Mouse (Mus musculus): ENCODE measurements at regions not wholly inside any gene's neighbourhood (a gene's known extent, or its start where the extent isn't known, plus 50 kb on each side); places are given as distances from the start of the nearest gene placed in this dataset.

DNA sequence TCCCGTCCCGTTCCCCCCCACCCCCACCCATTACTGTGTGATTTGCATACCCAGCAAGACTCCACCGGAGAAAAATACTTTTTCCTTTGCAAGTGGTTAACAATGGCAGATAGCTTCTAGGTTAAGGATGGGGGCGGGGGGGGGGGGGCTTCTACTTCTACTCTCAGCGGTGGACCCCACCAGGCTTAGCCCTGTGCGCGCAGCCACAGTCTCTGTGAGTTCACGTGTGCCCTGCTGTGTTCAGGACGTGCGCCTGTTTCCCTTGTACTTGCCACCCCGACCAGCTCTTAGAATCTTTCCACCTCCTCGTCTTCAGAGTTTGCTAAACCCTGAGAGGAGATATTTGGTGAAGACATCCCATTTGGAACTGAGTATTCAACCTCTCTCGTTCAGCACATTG is 86.9 kb downstream of the Inhbb start:
- no peak overlapping the region for H3K4me2 ChIP-seq
- H3K27ac ChIP-seq (replicated peaks), result no peak overlapping the region
- no peaks in the 10 kb centered on the region for H3K4me1 ChIP-seq
- H3K4me3 ChIP-seq (replicated peaks), result no peak overlapping the region
- no peaks in the 10 kb centered on the region for H3K9me3 ChIP-seq (replicated peaks)
- 30% methylated on average over 13 of the region's 13 CpGs for WGBS
- no peak overlapping the region for H3K9ac ChIP-seq (replicated peaks)
- H3K27me3 ChIP-seq (replicated peaks), result no peaks in the 10 kb centered on the region
- no peaks in the 10 kb centered on the region for H3K36me3 ChIP-seq
- no peak for ATAC-seq (ENCODE audit: low FRiP score)

DNA sequence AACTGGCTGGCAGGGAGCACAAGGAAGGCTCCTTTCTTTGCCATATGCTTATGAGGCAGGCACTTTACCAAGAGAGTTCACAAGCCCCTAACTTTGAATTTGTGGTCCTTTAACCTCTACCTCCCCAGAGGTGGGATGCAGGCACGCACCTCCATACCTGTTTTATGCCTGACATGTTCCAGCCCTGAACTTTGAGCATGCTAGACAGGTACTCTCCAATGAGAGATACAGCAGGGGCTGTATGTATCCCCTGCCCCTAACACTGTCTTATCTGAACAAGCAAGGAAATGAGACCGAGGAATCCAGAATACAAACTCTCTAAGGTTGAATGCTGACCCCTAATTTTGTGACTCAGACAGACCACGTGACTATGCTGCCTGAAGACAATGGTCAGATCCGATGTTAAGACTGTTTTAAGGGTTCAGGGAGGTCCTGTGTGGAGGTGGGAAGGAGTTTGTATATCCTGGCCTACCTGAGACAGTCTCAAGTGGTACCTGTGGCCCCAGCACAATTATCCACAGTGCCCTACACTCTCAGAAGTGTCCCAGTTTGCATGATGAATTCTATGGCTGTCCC is 91.2 kb downstream of the Inhbb start:
- H3K27me3 ChIP-seq (replicated peaks), result no peaks in the 10 kb centered on the region
- no peak overlapping the region for H3K4me2 ChIP-seq
- no peaks in the 10 kb centered on the region for H3K36me3 ChIP-seq
- no peak overlapping the region for H3K27ac ChIP-seq (replicated peaks)
- H3K4me1 ChIP-seq, result peaks cover 10% of the 10 kb centered on the region
- ATAC-seq (ENCODE audit: low FRiP score), result no peak
- H3K4me3 ChIP-seq (replicated peaks), result no peak overlapping the region
- WGBS, result 72% methylated on average over 4 of the region's 4 CpGs
- H3K9ac ChIP-seq (replicated peaks), result no peak overlapping the region
- H3K9me3 ChIP-seq (replicated peaks), result no peaks in the 10 kb centered on the region

DNA sequence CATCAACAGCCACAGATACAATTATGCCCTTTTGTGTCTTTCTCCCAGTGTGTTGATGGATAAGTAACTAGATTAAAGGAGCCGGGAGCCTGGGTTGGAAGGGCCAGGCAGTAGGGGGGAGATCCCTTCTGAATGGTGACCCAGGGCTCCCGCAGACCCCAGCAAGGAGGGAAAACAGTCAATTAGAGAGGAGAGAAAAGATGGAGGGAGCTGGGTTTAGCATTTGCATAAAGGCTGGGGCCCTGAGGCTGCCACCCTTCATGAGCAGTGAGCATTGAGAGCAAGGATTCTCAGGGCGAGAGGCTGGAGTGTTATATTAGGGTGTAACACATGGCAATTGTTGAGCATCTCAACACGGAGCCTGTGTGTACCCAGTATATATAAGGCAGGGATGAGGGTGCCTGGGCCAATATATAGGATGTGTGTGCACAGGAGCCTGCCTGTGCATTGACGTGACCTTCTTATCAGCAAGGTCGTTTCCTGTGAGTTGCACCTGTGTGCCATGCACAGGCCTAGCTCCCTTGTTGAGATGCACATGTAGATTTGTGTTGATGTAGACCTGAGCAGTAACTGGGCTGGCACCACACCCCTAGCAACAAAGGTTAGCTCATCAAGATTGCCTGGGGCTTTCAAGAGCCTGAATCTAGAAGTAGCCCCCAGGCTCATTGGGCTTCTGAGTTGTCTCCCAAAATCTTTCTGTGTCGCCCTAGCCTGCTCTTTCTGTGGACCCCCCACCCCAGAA is 92.2 kb downstream of the Inhbb start:
- 48% methylated on average over 7 of the region's 7 CpGs for WGBS
- H3K9me3 ChIP-seq (replicated peaks), result no peaks in the 10 kb centered on the region
- H3K4me2 ChIP-seq, result no peak overlapping the region
- H3K36me3 ChIP-seq, result no peaks in the 10 kb centered on the region
- no peak overlapping the region for H3K27ac ChIP-seq (replicated peaks)
- H3K27me3 ChIP-seq (replicated peaks), result no peaks in the 10 kb centered on the region
- peak; percentile 37; the same call in 1 of the 2 replicates for ATAC-seq (ENCODE audit: low FRiP score)
- no peak overlapping the region for H3K9ac ChIP-seq (replicated peaks)
- no peak overlapping the region for H3K4me3 ChIP-seq (replicated peaks)
- H3K4me1 ChIP-seq, result peaks cover 10% of the 10 kb centered on the region

DNA sequence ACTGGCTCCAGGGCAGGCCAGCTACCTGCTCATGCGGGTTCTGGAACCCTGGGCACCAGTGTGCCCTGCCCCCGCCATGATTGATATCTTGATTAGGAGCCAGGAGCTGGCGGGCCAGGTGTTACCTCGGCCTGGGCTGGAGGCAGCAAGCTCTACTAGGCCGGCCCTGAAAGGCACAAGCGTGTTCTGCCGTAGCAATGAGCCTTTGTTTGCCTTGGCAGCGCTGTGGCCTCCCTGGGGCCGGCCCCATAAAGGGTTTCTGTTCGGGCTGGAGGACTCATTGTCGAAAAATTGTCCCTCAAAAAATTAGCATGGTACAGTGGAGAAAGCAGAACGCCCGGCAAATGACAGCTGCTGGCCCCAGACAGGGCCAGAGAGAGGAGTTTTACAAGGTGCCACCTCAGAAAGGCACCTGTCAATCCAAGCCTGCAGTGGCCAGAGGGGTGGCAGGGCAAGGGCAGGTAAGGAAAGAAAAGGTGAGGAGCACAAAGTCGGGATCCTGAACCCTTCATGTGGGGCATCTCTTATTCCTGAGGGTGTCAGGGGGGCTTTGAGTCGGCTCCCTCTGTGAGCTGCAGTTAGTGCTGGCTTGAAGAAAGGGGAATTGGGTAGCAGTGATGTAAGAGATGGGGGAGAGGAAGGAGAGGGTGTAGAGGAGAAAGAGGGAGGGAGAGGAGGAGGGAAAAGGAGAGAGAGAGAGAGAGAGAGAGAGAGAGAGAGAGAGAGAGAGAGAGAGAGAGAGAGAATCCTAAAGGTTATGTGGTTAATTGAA is 92.9 kb downstream of the Inhbb start:
- H3K27ac ChIP-seq (replicated peaks), result peak overlapping the region; percentile 61; the same call in 1 of the 2 replicates
- ATAC-seq (ENCODE audit: low FRiP score), result peak; percentile 76
- no peaks in the 10 kb centered on the region for H3K27me3 ChIP-seq (replicated peaks)
- no peak overlapping the region for H3K9ac ChIP-seq (replicated peaks)
- H3K9me3 ChIP-seq (replicated peaks), result no peaks in the 10 kb centered on the region
- 8% methylated on average over 15 of the region's 15 CpGs for WGBS
- no peaks in the 10 kb centered on the region for H3K36me3 ChIP-seq
- no peak overlapping the region for H3K4me2 ChIP-seq
- peaks cover 10% of the 10 kb centered on the region for H3K4me1 ChIP-seq
- no peak overlapping the region for H3K4me3 ChIP-seq (replicated peaks)

DNA sequence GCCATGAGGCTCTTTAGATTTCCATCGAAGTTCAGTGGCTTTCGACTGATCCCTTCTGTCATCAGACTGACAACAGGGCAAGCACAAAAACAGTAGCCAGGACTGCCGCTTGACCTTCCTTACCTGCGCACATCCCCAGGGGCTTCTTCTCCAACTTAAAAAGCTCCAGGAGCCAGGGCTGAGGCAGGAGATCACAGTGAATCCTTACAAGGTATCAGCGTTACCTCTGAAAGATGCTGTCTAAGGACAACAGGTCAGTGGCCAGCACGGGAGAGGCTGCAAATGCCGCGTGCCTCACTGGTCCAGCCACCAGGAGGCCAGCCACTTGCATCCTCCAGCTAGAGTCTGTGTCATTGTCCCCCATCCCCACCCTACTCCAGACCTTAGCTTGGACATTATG is 97.5 kb downstream of the Inhbb start:
- 87% methylated on average over 8 of the region's 8 CpGs for WGBS
- no peak for ATAC-seq (ENCODE audit: low FRiP score)
- H3K4me3 ChIP-seq (replicated peaks), result no peak overlapping the region
- no peak overlapping the region for H3K4me2 ChIP-seq
- no peaks in the 10 kb centered on the region for H3K36me3 ChIP-seq
- no peaks in the 10 kb centered on the region for H3K27me3 ChIP-seq (replicated peaks)
- H3K9ac ChIP-seq (replicated peaks), result no peak overlapping the region
- H3K27ac ChIP-seq (replicated peaks), result no peak overlapping the region
- peaks cover 8% of the 10 kb centered on the region for H3K4me1 ChIP-seq
- H3K9me3 ChIP-seq (replicated peaks), result no peaks in the 10 kb centered on the region

DNA sequence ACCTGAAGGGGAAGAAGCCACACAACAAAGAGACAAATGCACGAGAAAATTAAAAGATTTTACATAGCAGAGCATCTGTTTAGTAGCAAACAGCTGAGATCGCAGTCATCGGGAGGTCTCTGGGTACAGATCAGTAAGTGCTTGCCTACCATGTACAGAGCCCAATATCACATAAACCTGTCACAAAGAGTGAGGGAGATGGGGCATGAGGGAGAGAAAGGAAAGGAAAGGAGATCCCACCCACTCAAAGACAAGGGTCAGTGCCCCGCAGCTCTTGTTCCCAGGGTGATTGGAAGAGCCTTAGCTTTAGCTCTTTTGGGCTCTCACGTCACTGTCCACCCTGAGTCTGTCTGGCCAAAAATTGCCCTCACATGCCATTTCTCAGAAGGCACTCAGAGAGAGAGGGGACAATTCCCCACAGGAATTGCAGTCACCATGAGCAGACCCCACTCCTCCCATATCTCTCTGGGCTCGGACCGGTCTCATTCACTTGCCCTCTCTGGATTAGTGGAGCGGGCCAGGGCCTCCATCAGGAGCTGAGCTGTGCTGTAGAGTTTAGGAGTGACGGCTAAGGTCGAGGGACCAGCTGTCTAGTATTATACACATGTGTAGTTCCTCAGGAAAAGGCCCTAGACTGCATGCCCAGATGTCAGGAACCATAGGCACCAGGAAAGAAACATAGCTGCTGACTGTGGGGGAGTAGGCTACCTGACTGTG is 99.6 kb downstream of the Inhbb start:
- no peaks in the 10 kb centered on the region for H3K27me3 ChIP-seq (replicated peaks)
- no peaks in the 10 kb centered on the region for H3K4me1 ChIP-seq
- no peaks in the 10 kb centered on the region for H3K9me3 ChIP-seq (replicated peaks)
- 83% methylated on average over 10 of the region's 10 CpGs for WGBS
- no peak overlapping the region for H3K4me3 ChIP-seq (replicated peaks)
- H3K36me3 ChIP-seq, result no peaks in the 10 kb centered on the region
- no peak for ATAC-seq (ENCODE audit: low FRiP score)
- no peak overlapping the region for H3K4me2 ChIP-seq
- H3K9ac ChIP-seq (replicated peaks), result no peak overlapping the region
- H3K27ac ChIP-seq (replicated peaks), result no peak overlapping the region

DNA sequence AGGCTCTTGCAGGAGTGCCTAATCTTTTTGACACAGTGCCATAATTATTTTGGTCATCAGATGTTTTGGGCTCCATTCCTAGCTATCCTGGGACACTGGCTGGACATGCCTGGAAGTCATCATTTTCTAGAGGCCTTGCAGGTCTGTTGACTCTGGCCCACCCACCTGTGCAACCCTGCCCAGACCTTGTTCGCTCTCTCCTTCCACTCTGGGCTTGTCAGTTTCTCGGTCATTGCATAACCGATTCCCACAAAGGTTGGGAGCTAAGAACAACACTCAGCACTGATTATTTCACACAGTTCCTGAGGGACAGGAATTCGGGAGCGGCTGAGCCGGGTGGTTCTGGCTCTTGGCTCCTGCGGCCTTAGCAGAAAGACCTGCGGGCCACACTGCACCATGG is 100.2 kb downstream of the Inhbb start:
- no peaks in the 10 kb centered on the region for H3K9me3 ChIP-seq (replicated peaks)
- no peak overlapping the region for H3K9ac ChIP-seq (replicated peaks)
- no peaks in the 10 kb centered on the region for H3K4me1 ChIP-seq
- WGBS, result 91% methylated on average over 8 of the region's 8 CpGs
- H3K27me3 ChIP-seq (replicated peaks), result no peaks in the 10 kb centered on the region
- no peak overlapping the region for H3K4me3 ChIP-seq (replicated peaks)
- no peak overlapping the region for H3K4me2 ChIP-seq
- no peak overlapping the region for H3K27ac ChIP-seq (replicated peaks)
- no peak for ATAC-seq (ENCODE audit: low FRiP score)
- H3K36me3 ChIP-seq, result no peaks in the 10 kb centered on the region

DNA sequence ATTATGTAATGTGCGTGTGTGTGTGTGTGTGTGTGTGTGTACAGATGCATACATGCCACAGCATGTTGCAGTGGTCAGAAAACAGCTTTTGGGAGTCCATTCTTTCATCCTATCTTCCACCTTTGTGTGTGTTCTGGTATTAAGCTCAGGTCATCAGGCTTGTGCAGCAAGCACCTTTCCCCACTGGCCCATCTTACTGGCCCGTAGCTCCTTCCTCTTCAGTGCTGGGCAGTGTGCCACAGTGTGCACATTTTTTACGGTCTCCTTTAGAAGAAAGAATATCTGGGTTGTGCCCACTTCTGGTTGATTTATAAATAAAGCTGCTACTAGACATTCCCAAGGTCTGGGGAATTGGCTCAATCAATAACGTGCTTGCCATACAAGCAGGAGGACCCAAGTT is 105.0 kb downstream of the Inhbb start:
- no peaks in the 10 kb centered on the region for H3K9me3 ChIP-seq (replicated peaks)
- H3K27me3 ChIP-seq (replicated peaks), result no peaks in the 10 kb centered on the region
- H3K4me2 ChIP-seq, result no peak overlapping the region
- H3K9ac ChIP-seq (replicated peaks), result no peak overlapping the region
- H3K4me3 ChIP-seq (replicated peaks), result no peak overlapping the region
- H3K4me1 ChIP-seq, result no peaks in the 10 kb centered on the region
- no peak for ATAC-seq (ENCODE audit: low FRiP score)
- no peaks in the 10 kb centered on the region for H3K36me3 ChIP-seq
- no peak overlapping the region for H3K27ac ChIP-seq (replicated peaks)
- WGBS, result 85% methylated on average over 4 of the region's 4 CpGs

DNA sequence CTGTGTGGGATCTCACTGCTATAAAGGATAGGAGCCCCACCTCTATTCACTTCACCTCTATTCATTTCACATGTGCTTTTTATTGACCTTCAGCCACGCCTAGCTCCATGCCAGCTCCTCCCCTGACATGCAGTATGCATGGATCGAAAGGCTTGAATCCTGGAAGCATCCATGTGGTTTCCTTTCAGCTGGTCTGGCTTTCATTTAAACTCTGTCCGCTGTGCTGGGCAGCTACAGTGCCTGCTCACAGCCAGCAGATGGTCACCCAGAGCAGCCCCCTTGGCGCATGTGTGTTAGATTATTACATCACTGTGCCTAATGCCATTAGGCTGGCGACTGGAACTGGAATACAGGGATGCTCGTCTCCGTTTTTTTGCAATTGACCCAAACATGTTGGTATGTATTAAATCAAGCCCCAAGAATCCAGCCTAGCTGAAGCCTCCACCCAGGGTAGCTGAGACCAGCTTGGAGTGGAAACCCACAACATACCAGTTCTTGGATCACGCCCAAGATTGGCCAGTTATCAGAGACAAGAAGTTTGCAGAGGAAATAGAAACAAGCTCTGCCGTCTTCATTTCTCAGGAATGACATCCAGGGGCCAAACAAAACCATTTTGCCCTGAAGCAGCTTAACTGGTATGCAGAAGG is 113.2 kb downstream of the Inhbb start:
- H3K27ac ChIP-seq (replicated peaks), result no peak overlapping the region
- H3K36me3 ChIP-seq, result no peaks in the 10 kb centered on the region
- H3K4me2 ChIP-seq, result no peak overlapping the region
- no peak overlapping the region for H3K4me3 ChIP-seq (replicated peaks)
- peaks cover 8% of the 10 kb centered on the region; the same call in 1 of the 2 replicates for H3K4me1 ChIP-seq
- ATAC-seq (ENCODE audit: low FRiP score), result no peak
- no peaks in the 10 kb centered on the region for H3K9me3 ChIP-seq (replicated peaks)
- no peaks in the 10 kb centered on the region for H3K27me3 ChIP-seq (replicated peaks)
- H3K9ac ChIP-seq (replicated peaks), result no peak overlapping the region
- 66% methylated on average over 9 of the region's 9 CpGs for WGBS

DNA sequence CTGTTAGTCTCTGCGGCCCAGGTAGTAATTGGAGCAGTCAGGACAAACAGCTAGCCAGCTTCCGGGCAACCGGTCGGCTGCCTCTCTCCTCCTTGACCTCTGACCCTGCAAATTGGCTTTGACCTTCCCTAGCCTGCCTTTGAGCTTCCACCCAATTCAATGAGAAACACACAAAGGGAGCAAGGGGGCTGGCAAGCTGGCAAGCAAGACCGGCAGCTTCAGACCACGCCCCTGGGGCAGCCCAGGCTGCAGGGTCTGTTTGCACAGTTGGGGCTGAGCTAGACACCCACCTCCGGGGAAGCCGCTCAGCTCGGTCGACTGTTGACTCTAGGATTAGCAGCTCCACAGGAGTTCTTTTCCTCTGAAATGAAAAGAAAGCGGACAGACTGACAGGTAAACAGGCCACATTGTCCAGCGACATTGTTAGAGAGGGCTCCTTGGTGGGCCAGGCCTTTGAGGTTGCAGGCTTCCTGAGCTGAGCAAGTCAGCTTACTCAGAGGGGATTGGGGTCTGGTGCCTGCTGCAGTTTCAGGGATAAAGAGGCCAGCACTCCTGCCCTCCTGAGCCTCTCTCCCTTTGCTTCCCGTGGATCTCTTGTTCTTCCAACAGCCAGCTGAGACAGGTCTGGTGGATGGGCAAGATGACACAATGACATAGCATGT is 116.6 kb downstream of the Inhbb start:
- ATAC-seq (ENCODE audit: low FRiP score), result no peak
- Histone ChIP-seq H3K9ac (replicated peaks) (no peak overlapping the region), H3K27ac (replicated peaks) (no peak overlapping the region), H3K4me2 (no peak overlapping the region), H3K9me3 (replicated peaks) (no peaks in the 10 kb centered on the region), H3K27me3 (replicated peaks) (no peaks in the 10 kb centered on the region), H3K4me3 (replicated peaks) (no peak overlapping the region), H3K4me1 (peaks cover 8% of the 10 kb centered on the region; the same call in 1 of the 2 replicates), H3K36me3 (no peaks in the 10 kb centered on the region)
- 11% methylated on average over 13 of the region's 13 CpGs for WGBS
